Mouse (Mus musculus) limb, embryonic 10.5 days (tissue): ENCODE measurements around the gene Ppil6. TPM values are rescaled to one million over a fixed set of nuclear protein-coding genes. Genes with fewer than 3 reads are reported as not detected.
"Not testable (repeated sequence)": the region's sequence is repeated elsewhere in the genome, so short reads cannot be mapped to it uniquely, and the experiment has no call there.

Experiments
- DNase-seq: peaks from one replicate; pipeline ENCODE4 v3.0.0-alpha.2; 2017; ENCODE audit warnings: low spot score
- H3K27ac ChIP-seq: fragments of 300-500 bp; sonication (generic); 2 replicates; pipeline ENCODE4 v1.5.1; 2016; ENCODE audit warnings: mild to moderate bottlenecking
- H3K27me3 ChIP-seq: fragments of 300-500 bp; sonication (generic); 2 replicates; pipeline ENCODE4 v1.6.1; 2016; ENCODE audit warnings: low read depth, mild to moderate bottlenecking; ENCODE audit not compliant: poor library complexity, severe bottlenecking
- H3K36me3 ChIP-seq: fragments of 300-500 bp; sonication (generic); 2 replicates; pipeline ENCODE4 v1.6.1; 2016; ENCODE audit warnings: mild to moderate bottlenecking, moderate library complexity
- H3K4me1 ChIP-seq: fragments of 300-500 bp; sonication (generic); 2 replicates; pipeline ENCODE4 v1.6.1; 2016
- H3K4me3 ChIP-seq: fragments of 300-500 bp; sonication (generic); 2 replicates; pipeline ENCODE4 v1.5.1; 2016; ENCODE audit warnings: mild to moderate bottlenecking, moderate library complexity
- H3K9me3 ChIP-seq: fragments of 300-500 bp; sonication (generic); replicated peaks from 2 replicates; pipeline ENCODE4 v1.6.1; 2016; ENCODE audit warnings: mild to moderate bottlenecking
- WGBS: fragments of 180-500 bp; shearing (Covaris S2); methylation state at CpG from one replicate; pipeline ENCODE4 v1.1.7; 2016; 5-methylcytosine and 5-hydroxymethylcytosine counted together
- polyA plus RNA-seq: library from polyadenylated mRNA; unstranded; fragments of >200 nt; fragmentation: Nextera tagmentation; extraction: Ambion mirVana; gene quantifications from 2 replicates; pipeline ENCODE4 v1.2.1, GENCODE M21; 2016

Gene Ppil6
- polyA plus RNA-seq, 1 experiment from 2014 or later = 0.95 TPM

DNA sequence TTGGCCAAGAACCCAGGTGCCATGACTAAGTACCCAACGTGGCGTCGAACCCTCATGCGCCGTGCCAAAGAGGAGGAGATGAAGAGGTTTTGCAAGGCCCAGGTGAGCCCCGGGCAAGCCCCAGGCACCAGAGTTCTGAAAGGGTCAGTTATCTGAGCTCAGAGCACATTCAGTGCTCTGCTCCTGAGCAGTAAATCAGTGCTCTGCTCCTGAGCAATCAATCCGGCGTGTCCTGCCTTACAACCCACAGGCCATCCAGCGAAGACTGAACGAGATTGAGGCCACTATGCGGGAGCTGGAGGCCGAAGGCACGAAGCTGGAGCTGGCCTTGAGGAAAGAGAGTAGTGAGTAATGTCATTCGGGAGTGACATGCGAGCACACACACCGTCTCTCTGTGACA is 4.5 kb upstream of the Ppil6 start:
- DNase-seq = no peak
- 92% methylated on average over 16 of the region's 16 CpGs for WGBS
- H3K9me3 ChIP-seq = no peaks in the 10 kb centered on the region
- H3K27ac ChIP-seq = no peak overlapping the region
- H3K4me3 ChIP-seq = no peak overlapping the region
- peaks cover 23% of the 10 kb centered on the region for H3K4me1 ChIP-seq
- H3K36me3 ChIP-seq = peaks cover 80% of the 10 kb centered on the region
- H3K27me3 ChIP-seq = no peaks in the 10 kb centered on the region

DNA sequence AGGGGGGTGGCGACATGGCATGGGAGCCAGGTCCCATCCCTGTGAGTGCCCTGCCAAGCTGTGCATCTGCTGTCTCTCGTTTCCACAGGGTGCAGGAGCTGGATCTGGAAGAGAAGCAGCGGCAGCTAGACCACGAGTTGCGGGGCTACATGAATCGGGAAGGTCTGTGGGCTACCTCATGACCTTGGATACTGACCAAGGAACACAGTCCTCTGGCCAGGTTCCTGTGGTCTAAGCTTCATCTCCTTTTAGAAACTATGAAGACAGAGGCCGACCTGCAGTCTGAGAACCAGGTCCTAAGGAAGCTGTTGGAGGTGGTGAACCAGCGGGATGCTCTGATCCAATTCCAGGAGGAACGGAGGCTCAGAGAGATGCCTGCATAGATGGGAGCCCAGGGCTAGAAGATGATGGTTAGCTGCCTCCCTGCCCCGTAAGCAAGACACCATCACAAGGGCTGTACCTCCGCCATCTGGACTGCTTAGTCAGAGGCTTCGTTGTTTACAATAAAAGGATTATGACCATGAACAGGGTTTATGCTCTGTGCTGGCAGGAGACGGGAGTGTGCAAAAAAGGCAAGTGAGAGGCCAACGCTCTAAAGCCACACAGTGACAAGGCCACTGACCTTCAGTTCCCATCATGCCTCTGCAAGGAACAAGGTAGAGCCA is 3.6 kb upstream of the Ppil6 start:
- Histone ChIP-seq H3K36me3 (peaks cover 71% of the 10 kb centered on the region), H3K9me3 (no peaks in the 10 kb centered on the region), H3K4me3 (no peak overlapping the region), H3K27me3 (no peaks in the 10 kb centered on the region), H3K4me1 (peaks cover 23% of the 10 kb centered on the region), H3K27ac (no peak overlapping the region)
- WGBS = 90% methylated on average over 14 of the region's 14 CpGs
- DNase-seq = no peak

DNA sequence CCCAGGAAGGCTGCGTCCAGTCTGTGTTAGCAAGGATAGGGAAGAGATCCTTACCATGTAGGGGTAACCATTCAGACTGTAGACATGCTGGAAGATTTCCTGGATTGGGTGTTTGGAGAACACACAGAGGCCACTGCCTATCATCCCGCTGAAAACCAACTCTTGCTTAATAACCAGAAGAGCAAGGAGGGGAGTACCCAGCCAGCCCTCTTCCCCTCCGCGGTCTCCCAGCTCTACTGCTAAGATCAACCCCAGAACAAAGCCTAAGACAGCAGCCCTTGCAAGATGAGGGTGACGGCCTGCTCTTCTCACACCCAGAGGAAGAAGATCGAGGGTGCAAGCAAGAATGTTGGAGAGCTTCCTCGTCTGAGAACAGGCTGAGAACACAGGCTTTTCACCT is 1.4 kb upstream of the Ppil6 start:
- WGBS = 56% methylated on average over 7 of the region's 7 CpGs
- peaks cover 49% of the 10 kb centered on the region for H3K36me3 ChIP-seq
- H3K27ac ChIP-seq = peak overlapping the region; percentile 92; the same call in 1 of the 2 replicates
- H3K4me3 ChIP-seq = peak overlapping the region; percentile 73
- no peaks in the 10 kb centered on the region for H3K9me3 ChIP-seq
- H3K4me1 ChIP-seq = peaks cover 18% of the 10 kb centered on the region
- H3K27me3 ChIP-seq = no peaks in the 10 kb centered on the region
- peak; percentile 33 for DNase-seq

DNA sequence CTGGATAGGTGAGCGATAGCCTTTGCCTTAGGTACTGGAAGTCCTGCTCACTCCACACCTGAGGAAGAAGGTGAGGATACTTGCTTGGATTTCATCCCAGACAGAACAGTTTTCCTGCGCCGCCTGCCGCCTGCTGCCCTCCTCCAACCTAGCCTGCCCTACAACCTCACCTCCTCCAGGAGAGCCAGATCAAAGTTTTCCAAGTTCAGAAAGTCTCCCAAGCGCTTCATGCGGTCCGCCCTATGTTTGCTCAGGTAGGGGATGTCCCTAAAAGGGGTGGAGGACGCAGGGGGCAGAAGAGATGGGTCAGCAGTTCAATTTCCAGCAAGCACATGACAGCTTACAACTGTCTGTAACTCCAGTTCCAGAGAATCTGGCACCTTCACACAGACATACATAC is 945 bp upstream of the Ppil6 start:
- Histone ChIP-seq H3K36me3 (peaks cover 44% of the 10 kb centered on the region), H3K27me3 (no peaks in the 10 kb centered on the region), H3K4me1 (peaks cover 18% of the 10 kb centered on the region), H3K4me3 (peak overlapping the region; percentile 73), H3K27ac (peak overlapping the region; percentile 92; the same call in 1 of the 2 replicates), H3K9me3 (no peaks in the 10 kb centered on the region)
- DNase-seq = peak; percentile 42
- 31% methylated on average over 8 of the region's 8 CpGs for WGBS

DNA sequence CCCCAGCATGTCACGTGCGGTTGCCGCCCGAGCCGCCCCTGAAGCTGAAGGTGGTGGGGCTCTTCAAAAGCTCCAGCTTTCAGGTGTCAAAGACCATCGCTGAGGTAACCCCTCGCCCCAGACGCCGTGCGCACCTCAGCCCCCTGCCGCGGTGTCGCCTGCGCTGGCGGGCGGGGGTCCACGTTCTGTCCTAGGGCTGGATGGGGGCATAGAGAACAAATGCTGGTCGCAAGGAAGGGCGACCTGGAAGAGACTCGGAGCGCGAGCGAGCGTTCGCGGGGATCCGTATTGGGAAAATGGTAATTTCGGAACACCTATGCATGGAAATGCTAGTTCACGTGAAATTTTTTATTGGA is 257 bp downstream of the Ppil6 start:
- peaks cover 32% of the 10 kb centered on the region for H3K36me3 ChIP-seq
- H3K4me1 ChIP-seq = peaks cover 18% of the 10 kb centered on the region
- H3K27ac ChIP-seq = peak overlapping the region; percentile 92
- H3K9me3 ChIP-seq = no peaks in the 10 kb centered on the region
- under 1% methylated on average over 29 of the region's 29 CpGs for WGBS
- H3K4me3 ChIP-seq = peak overlapping the region; percentile 73
- DNase-seq = no peak
- no peaks in the 10 kb centered on the region for H3K27me3 ChIP-seq

DNA sequence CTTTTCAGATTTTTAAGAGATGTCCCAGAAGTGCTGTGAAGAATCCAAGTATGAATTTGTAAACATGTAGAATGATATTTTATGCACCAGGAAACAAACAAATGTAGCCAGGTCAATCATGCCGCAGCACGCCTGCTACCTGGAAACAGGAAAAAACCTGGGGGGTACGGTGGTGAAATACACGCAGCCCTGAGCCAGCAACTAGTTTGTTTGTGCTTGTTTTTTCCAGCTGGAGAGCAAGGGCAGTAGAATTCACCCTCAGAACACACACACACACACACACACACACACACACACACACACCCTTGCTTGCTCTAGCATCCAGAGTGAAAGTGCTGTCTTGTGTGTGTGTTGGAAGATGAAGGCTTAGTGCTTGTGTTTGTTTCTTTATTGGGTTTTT is 872 bp downstream of the Ppil6 start:
- peaks cover 26% of the 10 kb centered on the region for H3K36me3 ChIP-seq
- H3K27ac ChIP-seq = no peak overlapping the region
- DNase-seq = peak; percentile 38
- 51% methylated on average over 4 of the region's 4 CpGs for WGBS
- peak overlapping the region; percentile 73; the same call in 1 of the 2 replicates for H3K4me3 ChIP-seq
- peaks cover 18% of the 10 kb centered on the region for H3K4me1 ChIP-seq
- no peaks in the 10 kb centered on the region for H3K9me3 ChIP-seq
- no peaks in the 10 kb centered on the region for H3K27me3 ChIP-seq

DNA sequence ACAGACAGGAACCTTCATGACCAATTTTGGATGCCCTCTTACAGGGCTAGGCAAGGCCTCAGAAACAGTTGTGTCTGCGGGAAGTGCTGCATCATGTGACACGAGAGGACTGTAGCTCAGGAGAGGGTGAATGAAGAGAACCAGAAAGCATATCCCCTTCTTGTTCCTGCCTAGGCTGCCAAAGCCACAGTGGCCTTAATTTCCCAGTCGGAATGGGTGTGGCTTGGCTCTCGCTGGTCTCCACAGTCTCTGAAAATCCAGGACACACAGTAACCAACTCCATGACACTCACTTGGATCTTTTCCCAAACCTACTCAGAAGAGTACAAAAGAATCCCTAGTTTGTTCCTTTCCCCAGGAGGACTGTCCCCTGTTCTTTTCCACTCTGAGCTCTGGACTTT is 10.7 kb downstream of the Ppil6 start:
- WGBS = 81% methylated on average over 4 of the region's 4 CpGs
- H3K36me3 ChIP-seq = no peaks in the 10 kb centered on the region

DNA sequence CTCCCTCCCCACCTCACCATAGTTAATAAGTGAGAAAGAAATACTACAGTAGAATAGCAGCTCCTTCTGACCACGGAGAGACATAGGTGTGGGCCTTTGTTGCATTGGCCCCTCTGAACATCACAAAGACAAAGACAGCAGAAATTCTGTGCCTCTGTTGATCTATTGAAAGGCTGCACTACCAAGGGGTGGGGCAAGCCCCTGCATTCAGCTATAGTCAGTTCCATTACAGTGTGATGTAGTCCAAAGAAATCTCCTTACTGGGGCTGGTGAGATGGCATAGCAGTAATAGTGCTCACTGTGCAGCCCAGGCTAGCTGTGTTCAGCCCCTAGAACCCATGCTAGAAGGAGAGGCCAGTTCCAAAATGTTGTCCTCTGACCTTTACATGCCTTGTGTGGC is 14.8 kb downstream of the Ppil6 start:
- 0 out of 2 replicates have a peak, but pooled peaks cover 5% of the 10 kb centered on the region for H3K4me1 ChIP-seq
- H3K36me3 ChIP-seq = no peaks in the 10 kb centered on the region
- H3K27ac ChIP-seq = no peak overlapping the region
- H3K4me3 ChIP-seq = no peak overlapping the region
- DNase-seq = no peak
- H3K27me3 ChIP-seq = no peaks in the 10 kb centered on the region
- 88% methylated on average over 1 of the region's 1 CpGs for WGBS
- no peaks in the 10 kb centered on the region for H3K9me3 ChIP-seq

More for the DNA sequence above, 10.7 kb downstream of the Ppil6 start:
- Histone ChIP-seq H3K27ac (no peak overlapping the region), H3K4me3 (no peak overlapping the region), H3K4me1 (no peaks in the 10 kb centered on the region), H3K9me3 (no peaks in the 10 kb centered on the region), H3K27me3 (no peaks in the 10 kb centered on the region)
- DNase-seq = no peak

DNA sequence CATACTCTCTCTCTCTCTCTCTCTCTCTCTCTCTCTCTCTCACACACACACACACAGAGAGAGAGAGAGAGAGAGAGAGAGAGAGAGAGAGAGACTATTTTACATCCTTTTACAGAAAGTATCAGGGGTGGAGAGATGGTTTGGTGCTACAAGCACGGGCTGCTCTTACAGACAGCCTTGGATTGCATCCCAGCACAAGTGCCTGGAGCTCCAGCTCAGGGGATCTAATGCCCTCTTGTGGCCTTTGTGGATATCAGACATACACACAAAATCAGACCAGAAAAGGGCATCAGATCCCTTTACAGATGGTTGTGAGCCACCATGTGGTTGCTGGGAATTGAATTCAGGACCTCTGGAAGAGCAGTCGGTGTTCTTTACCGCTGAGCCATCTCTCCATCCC is 15.2 kb downstream of the Ppil6 start:
- not testable (repeated sequence) for H3K4me1 ChIP-seq, H3K9me3 ChIP-seq, H3K36me3 ChIP-seq, H3K27me3 ChIP-seq, H3K27ac ChIP-seq, H3K4me3 ChIP-seq
- peak; percentile 57 for DNase-seq
- 9% methylated on average over 3 of the region's 3 CpGs for WGBS

DNA sequence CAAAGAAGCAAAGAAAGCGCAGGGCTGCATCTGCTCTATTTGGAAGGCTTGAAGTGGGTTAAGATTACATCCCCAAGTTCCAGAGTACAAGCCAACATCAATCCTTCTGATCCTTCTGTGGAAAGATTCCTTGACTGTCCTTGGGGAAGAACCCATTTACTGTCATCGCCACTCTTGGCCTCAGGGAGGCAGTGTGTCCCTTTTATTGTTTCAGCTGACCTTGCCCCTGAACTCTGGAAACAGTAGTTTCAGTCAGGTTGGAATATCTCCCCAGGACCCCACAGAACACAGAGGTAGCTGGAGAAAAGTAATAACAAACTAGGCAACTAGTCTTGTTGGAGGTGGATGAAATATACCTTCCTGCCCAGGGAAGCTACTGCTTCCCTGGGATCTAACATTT is 18.9 kb downstream of the Ppil6 start:
- peak; percentile 40 for DNase-seq
- no peak overlapping the region for H3K4me3 ChIP-seq
- 40% methylated on average over 2 of the region's 2 CpGs for WGBS

DNA sequence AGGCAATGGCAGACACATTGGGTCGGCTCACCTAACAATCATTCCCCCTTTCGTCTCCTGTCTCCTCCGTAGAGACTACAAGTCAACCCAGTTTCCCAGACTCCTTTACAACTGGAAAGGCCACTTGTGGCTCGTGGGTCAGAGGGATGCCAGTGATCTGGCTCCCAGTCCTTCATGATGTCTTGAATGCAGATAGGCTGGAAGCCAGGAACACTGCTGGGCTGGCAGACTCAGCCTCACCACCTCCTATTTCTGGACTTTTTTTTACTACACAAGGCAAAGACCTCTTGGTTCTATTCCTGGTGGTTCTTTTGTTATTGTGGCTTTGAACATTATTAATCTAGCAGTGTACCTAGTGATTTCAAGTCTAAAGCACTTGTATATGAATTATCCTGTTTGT is 24.1 kb downstream of the Ppil6 start:
- 78% methylated on average over 4 of the region's 4 CpGs for WGBS
- no peak for DNase-seq
- no peaks in the 10 kb centered on the region for H3K9me3 ChIP-seq
- no peak overlapping the region for H3K4me3 ChIP-seq
- H3K27me3 ChIP-seq = no peaks in the 10 kb centered on the region
- no peak overlapping the region for H3K27ac ChIP-seq
- H3K36me3 ChIP-seq = no peaks in the 10 kb centered on the region
- H3K4me1 ChIP-seq = no peaks in the 10 kb centered on the region

More for the DNA sequence above, 18.9 kb downstream of the Ppil6 start:
- H3K36me3 ChIP-seq = no peaks in the 10 kb centered on the region
- no peak overlapping the region for H3K27ac ChIP-seq
- 0 out of 2 replicates have a peak, but pooled peaks cover 5% of the 10 kb centered on the region for H3K4me1 ChIP-seq
- H3K9me3 ChIP-seq = no peaks in the 10 kb centered on the region
- H3K27me3 ChIP-seq = no peaks in the 10 kb centered on the region

DNA sequence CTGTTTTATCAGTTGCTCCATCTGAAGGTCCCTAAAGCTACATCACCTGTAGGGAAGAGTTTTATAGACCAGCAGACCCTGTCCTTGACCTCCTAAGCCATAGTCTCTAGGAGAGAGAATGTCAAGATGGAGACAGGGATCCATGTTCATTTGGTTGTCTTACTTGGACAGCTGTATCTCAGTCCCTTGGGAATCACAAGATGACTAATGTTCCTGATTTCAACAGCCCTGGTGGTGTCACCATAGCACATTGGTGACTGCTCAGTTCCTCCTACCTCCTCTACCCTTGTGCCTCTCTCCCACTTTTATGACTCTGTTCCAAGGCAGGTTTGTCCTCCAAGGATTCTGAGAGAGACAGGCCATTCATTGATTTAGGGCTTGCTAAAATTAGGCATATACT is 24.7 kb downstream of the Ppil6 start:
- DNase-seq = no peak
- no peaks in the 10 kb centered on the region for H3K4me1 ChIP-seq

DNA sequence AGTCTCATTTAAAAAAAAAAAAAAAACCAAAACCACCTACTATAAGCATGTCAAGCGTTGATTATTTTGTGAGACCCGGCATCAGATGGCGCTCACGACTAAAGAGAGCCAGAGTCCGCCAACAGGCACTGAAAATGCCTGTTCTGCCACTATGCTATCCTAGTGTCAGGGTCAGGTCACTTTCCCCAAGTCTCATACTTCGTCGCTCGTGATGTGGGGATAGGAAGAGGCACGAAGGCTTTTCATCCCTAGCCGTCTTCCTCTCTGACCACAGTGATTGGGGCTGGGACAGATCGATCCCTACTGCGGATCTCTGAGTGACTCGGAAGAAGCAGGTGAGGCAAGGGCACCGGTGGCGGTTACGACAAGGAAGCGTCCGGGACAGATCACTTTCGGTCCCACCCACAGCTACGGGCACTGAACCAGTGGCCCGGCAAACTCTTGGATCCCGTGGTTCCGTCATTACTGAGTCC is 28.3 kb downstream of the Ppil6 start:
- peaks cover 28% of the 10 kb centered on the region for H3K4me1 ChIP-seq
- no peak for DNase-seq
- under 1% methylated on average over 23 of the region's 23 CpGs for WGBS

More for the DNA sequence above, 24.7 kb downstream of the Ppil6 start:
- Histone ChIP-seq H3K9me3 (no peaks in the 10 kb centered on the region), H3K36me3 (no peaks in the 10 kb centered on the region), H3K27me3 (no peaks in the 10 kb centered on the region), H3K4me3 (no peak overlapping the region), H3K27ac (no peak overlapping the region)

More for the DNA sequence above, 28.3 kb downstream of the Ppil6 start:
- no peaks in the 10 kb centered on the region for H3K27me3 ChIP-seq
- H3K36me3 ChIP-seq = peaks cover 11% of the 10 kb centered on the region
- H3K4me3 ChIP-seq = peak overlapping the region; percentile 97
- H3K9me3 ChIP-seq = no peaks in the 10 kb centered on the region
- H3K27ac ChIP-seq = peak overlapping the region; percentile 100
